Mouse (Mus musculus) stomach, postnatal 0 days (tissue): ENCODE measurements at regions not wholly inside any gene's neighbourhood (a gene's known extent, or its start where the extent isn't known, plus 50 kb on each side); places are given as distances from the start of the nearest gene placed in this dataset.

Experiments
- CTCF ChIP-seq: IDR thresholded peaks from 2 replicates; pipeline ENCODE4 v1.5.1; 2016; ENCODE audit warnings: antibody characterized with exemption, low read depth, mild to moderate bottlenecking, moderate library complexity
- EP300 ChIP-seq: optimal IDR thresholded peaks from 2 replicates; pipeline ENCODE3; 2016; ENCODE audit warnings: antibody characterized with exemption

GRCm38 (mm10) chr4:30099166-30099565 lies 1286.2 kb downstream of the Epha7 start:
- TF ChIP-seq CTCF = no peak
- no peak for TF ChIP-seq EP300
